Mouse (Mus musculus): Measurements from ENCODE around the gene Zbtb18.

DNA sequence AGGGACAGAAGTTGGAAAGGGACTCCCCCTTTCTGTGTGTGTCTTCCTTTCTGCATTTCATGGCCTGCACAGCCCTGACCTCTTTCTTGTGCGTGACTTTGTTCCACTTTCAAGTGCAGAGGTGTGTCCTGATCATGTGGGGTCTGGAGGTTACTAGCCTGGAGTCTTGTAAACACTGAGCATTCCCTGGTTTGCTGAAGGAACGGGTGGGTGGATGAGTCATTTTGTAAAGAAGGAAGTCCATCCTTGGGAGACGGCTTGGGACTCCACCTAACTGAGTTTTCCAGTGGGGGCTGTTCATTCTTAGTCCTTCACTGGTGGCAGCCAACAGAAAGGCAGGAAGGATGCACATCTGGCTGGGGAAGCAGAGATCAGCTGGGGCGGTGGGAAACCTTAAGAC, 27.9 kb downstream of the Zbtb18 start:
- TF ChIP-seq POLR2AphosphoS2 (IDR thresholded peaks at IDR 0.05; ENCODE audit: low read depth, low read length) (no peak), CTCF (conservative IDR thresholded peaks at IDR 0.05 in 1 of 2, IDR thresholded peaks at IDR 0.05 in 1 of 2; ENCODE audit: low read depth in 2 of 2, low read length in 2 of 2) (no peak), ZNF384 (IDR thresholded peaks at IDR 0.05; ENCODE audit: low read depth, low read length) (no peak), JUND (conservative IDR thresholded peaks at IDR 0.05; ENCODE audit: low read depth, low read length) (no peak), POLR2A (IDR thresholded peaks at IDR 0.05; ENCODE audit: low read depth, low read length) (no peak), CHD2 (IDR thresholded peaks at IDR 0.05; ENCODE audit: low read length) (no peak), GABPA (IDR thresholded peaks at IDR 0.05; ENCODE audit: insufficient replicate concordance, low read depth, low read length) (no peak)
